Mouse (Mus musculus): Measurements from ENCODE around the gene Ssh3. TPM values are rescaled to one million over a fixed set of nuclear protein-coding genes. Genes with fewer than 3 reads are reported as not detected.

Gene Ssh3
- polyA plus RNA-seq, 1 experiment from 2014 or later = 27.6 TPM

DNA sequence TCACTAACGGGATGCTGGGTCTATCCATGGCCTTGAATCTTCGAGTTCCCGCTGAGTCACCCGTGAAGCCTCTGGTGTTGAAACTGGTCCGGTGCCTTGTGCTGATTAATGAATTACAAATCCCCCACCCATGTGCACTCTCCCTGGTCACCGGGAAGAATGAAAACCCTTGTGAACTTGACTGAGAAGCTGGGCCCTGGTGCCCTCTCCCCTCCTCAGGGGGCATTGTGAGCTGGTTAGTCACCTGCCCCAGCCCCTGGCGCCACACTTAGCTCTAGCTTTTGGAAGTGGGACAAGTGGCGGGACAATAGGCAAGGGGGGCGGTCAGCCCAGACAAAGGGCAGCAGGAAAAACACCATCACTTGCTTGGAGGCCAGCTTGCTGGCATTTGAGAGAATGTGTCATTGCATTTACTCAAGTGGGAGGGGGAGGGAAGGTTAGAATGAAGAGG is 55.4 kb downstream of the Ssh3 start:
- Histone ChIP-seq H3K4me2 (peak overlapping the region; percentile 92), H3K4me1 (peaks cover 42% of the 10 kb centered on the region), H3K27ac (peak overlapping the region; percentile 92), H3K27me3 (replicated peaks) (no peaks in the 10 kb centered on the region), H3K4me3 (replicated peaks) (peak overlapping the region; percentile 57), H3K9me3 (no peaks in the 10 kb centered on the region), H3K36me3 (no peaks in the 10 kb centered on the region), H3K9ac (peak overlapping the region; percentile 91; the same call in 1 of the 2 replicates)
- 10% methylated on average over 9 of the region's 9 CpGs for WGBS
- peak; percentile 3; the same call in 1 of the 2 replicates for ATAC-seq (ENCODE audit: insufficient read depth, low FRiP score, low read depth)

DNA sequence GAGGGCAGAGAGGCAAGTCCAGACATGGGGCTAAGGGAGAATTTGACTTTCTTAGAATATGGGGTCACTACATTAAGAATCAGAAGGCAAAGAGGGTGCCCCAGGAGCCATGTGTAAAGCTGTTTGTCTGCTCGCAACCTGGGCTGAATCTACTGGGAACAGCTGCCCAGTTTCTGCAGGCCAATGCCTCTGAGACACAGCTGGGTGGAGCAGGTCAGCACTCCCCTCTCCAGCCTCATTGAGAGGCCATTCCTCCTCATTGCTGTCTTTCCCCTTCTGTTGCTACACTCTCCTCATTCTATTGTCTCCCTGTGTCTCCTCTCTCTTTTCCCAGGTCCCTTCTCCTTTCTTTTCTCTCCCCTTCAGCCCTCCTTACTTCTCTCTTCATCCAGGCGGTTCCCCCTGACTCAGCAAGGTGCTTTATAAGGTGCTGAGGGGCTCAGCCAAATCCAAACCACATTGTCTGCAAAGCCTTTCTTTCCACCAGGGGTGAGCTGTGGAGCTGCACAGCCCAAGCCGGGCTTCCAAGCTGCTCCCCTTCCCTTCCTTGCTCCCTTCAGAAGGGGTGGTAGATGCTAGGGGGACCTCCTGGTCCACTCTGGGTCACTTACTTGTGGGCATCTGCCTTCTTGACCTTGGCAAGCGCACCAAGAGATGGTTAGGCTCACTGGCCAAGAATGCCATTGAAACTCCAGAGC is 56.9 kb downstream of the Ssh3 start:
- no peaks in the 10 kb centered on the region for H3K27me3 ChIP-seq (replicated peaks)
- H3K4me1 ChIP-seq = peaks cover 33% of the 10 kb centered on the region
- H3K9ac ChIP-seq = no peak overlapping the region
- H3K27ac ChIP-seq = no peak overlapping the region
- H3K4me2 ChIP-seq = no peak overlapping the region
- 46% methylated on average over 4 of the region's 4 CpGs for WGBS
- no peak for ATAC-seq (ENCODE audit: insufficient read depth, low FRiP score, low read depth)
- no peaks in the 10 kb centered on the region for H3K9me3 ChIP-seq
- H3K4me3 ChIP-seq (replicated peaks) = no peak overlapping the region
- no peaks in the 10 kb centered on the region for H3K36me3 ChIP-seq

Small RNA genes within 50 kb of the gene (microRNA-seq; reads per million reads assigned to microRNA genes)
- gene Gm26115 = not detected
- gene Mir6985 = not detected

Other genes starting within 250 kb of the Ssh3 start
- 711 and 842 TPM in 2 replicates for gene Gstp1, start 231.2 kb downstream of the Ssh3 start, polyA plus RNA-seq (2015; fragmentation: Nextera tagmentation; extraction: Ambion mirVana)
- 13.2 and 19.1 TPM in 2 replicates for gene Gstp2, start 223.2 kb downstream of the Ssh3 start, polyA plus RNA-seq (2015; fragmentation: Nextera tagmentation; extraction: Ambion mirVana)
- gene Gstp3, start 209.6 kb downstream of the Ssh3 start, polyA plus RNA-seq (2015; fragmentation: Nextera tagmentation; extraction: Ambion mirVana) = 3.3 and 7.1 TPM in 2 replicates
- 3.1 and 3.6 TPM in 2 replicates for gene Cabp2, start 187.6 kb downstream of the Ssh3 start, polyA plus RNA-seq (2015; fragmentation: Nextera tagmentation; extraction: Ambion mirVana)
- gene Cdk2ap2, start 172.0 kb downstream of the Ssh3 start, polyA plus RNA-seq (2015; fragmentation: Nextera tagmentation; extraction: Ambion mirVana) = 121 and 130 TPM in 2 replicates
- gene Pitpnm1, start 169.2 kb downstream of the Ssh3 start, polyA plus RNA-seq (2015; fragmentation: Nextera tagmentation; extraction: Ambion mirVana) = 12.9 and 16.2 TPM in 2 replicates
- gene Aip, start 143.3 kb downstream of the Ssh3 start, polyA plus RNA-seq (2015; fragmentation: Nextera tagmentation; extraction: Ambion mirVana) = 79.0 and 91.0 TPM in 2 replicates
- not detected in 2 replicates for gene Gpr152, start 129.4 kb downstream of the Ssh3 start, polyA plus RNA-seq (2015; fragmentation: Nextera tagmentation; extraction: Ambion mirVana)
- 0.13 and 0.19 TPM in 2 replicates for gene Cabp4, start 125.1 kb downstream of the Ssh3 start, polyA plus RNA-seq (2015; fragmentation: Nextera tagmentation; extraction: Ambion mirVana)
- gene Coro1b, start 120.6 kb downstream of the Ssh3 start, polyA plus RNA-seq (2015; fragmentation: Nextera tagmentation; extraction: Ambion mirVana) = 164 and 180 TPM in 2 replicates
- 6.4 and 7.5 TPM in 2 replicates for gene Ptprcap, start 115.6 kb downstream of the Ssh3 start, polyA plus RNA-seq (2015; fragmentation: Nextera tagmentation; extraction: Ambion mirVana)
- 44.7 and 49.5 TPM in 2 replicates for gene Rps6kb2, start 105.8 kb downstream of the Ssh3 start, polyA plus RNA-seq (2015; fragmentation: Nextera tagmentation; extraction: Ambion mirVana)
- 1.5 and 2.0 TPM in 2 replicates for gene Carns1, start 93.7 kb downstream of the Ssh3 start, polyA plus RNA-seq (2015; fragmentation: Nextera tagmentation; extraction: Ambion mirVana)
- 3.0 and 4.0 TPM in 2 replicates for gene Tbc1d10c, start 77.9 kb downstream of the Ssh3 start, polyA plus RNA-seq (2015; fragmentation: Nextera tagmentation; extraction: Ambion mirVana)
- gene Ppp1ca, start 77.1 kb downstream of the Ssh3 start, polyA plus RNA-seq (2015; fragmentation: Nextera tagmentation; extraction: Ambion mirVana) = 745 and 766 TPM in 2 replicates
- 25.4 and 27.4 TPM in 2 replicates for gene Rad9a, start 67.5 kb downstream of the Ssh3 start, polyA plus RNA-seq (2015; fragmentation: Nextera tagmentation; extraction: Ambion mirVana)
- gene Clcf1, start 54.9 kb downstream of the Ssh3 start, polyA plus RNA-seq (2015; fragmentation: Nextera tagmentation; extraction: Ambion mirVana) = 5.4 and 6.2 TPM in 2 replicates
- not detected in 2 replicates for gene AC109138.7, start 54.8 kb downstream of the Ssh3 start, polyA plus RNA-seq (2015; fragmentation: Nextera tagmentation; extraction: Ambion mirVana)
- 26.7 and 36.4 TPM in 2 replicates for gene Pold4, start 37.3 kb downstream of the Ssh3 start, polyA plus RNA-seq (2015; fragmentation: Nextera tagmentation; extraction: Ambion mirVana)
- gene Ankrd13d, start 14.0 kb upstream of the Ssh3 start, polyA plus RNA-seq (2015; fragmentation: Nextera tagmentation; extraction: Ambion mirVana) = 9.5 TPM in 2 replicates
- 18.5 and 18.7 TPM in 2 replicates for gene Grk2, start 37.0 kb upstream of the Ssh3 start, polyA plus RNA-seq (2015; fragmentation: Nextera tagmentation; extraction: Ambion mirVana)
- gene Kdm2a, start 129.1 kb upstream of the Ssh3 start, polyA plus RNA-seq (2015; fragmentation: Nextera tagmentation; extraction: Ambion mirVana) = 37.2 and 44.7 TPM in 2 replicates
- gene Rhod, start 170.3 kb upstream of the Ssh3 start, polyA plus RNA-seq (2015; fragmentation: Nextera tagmentation; extraction: Ambion mirVana) = 24.1 and 32.0 TPM in 2 replicates
- 0.81 and 0.99 TPM in 2 replicates for gene Syt12, start 208.3 kb upstream of the Ssh3 start, polyA plus RNA-seq (2015; fragmentation: Nextera tagmentation; extraction: Ambion mirVana)
- gene 2010003K11Rik, start 229.4 kb upstream of the Ssh3 start, polyA plus RNA-seq (2015; fragmentation: Nextera tagmentation; extraction: Ambion mirVana) = 1.2 and 1.3 TPM in 2 replicates
- gene Pcx, start 241.3 kb upstream of the Ssh3 start, polyA plus RNA-seq (2015; fragmentation: Nextera tagmentation; extraction: Ambion mirVana) = 18.0 and 19.1 TPM in 2 replicates